Mouse (Mus musculus) mouse trophoblast stem cell (cell line): ENCODE results near the gene Lum.

Source experiments
- in situ Hi-C, 2 experiments: fragments of 300-500 bp; cut with MseI, MboI; formaldehyde crosslinking; loops; 2 replicates in 1 of 2; 3 replicates in 1 of 2; pipeline ENCODE4 v1.15.1; 2025

The Lum gene

DNA sequence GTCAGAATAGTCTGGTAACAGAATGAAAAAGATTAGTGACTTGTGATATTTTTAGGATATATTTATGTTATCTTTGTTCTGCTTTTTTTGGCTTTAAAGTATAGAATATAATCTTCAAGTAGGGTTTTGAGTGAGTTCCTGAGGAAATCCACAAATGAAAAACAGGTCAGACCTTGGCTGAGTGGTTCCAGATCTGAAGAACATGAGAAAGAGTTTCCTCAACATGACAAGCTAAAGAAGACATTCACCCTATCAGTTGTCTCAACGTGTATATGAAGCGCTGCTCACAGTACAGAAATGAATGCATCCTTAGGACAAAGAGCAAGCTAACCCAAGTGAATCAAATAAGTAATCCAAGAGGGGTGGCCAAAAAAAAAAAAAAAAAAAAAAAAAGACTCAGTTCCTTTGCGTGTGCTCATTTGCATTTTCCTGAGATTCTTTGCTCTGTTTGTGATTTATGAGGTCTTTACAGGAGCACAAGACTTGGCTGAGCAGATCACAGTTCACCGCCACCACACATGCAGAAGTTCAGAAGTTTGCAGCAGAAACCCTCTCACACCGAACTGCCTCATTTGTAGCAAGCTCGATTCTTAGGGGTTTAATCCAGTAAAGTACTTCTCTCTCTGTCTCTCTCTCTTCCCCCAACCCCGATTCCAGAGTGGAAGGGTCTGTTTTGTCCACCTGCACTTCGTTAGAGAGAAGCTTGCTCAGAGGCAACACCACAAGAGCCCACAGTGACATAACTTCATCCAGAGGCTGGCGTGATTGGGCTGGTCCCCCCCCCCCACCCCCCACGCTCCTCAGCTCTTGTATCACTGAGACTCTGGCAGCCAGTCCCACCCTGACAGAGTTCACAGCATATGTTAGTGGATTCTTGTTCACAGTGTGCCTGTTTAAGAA, at the start of gene Lum:
Lum (plus strand) TSS at position 172 of the 900 bp plus-strand sequence.
- in situ Hi-C loops = no loop called here

DNA sequence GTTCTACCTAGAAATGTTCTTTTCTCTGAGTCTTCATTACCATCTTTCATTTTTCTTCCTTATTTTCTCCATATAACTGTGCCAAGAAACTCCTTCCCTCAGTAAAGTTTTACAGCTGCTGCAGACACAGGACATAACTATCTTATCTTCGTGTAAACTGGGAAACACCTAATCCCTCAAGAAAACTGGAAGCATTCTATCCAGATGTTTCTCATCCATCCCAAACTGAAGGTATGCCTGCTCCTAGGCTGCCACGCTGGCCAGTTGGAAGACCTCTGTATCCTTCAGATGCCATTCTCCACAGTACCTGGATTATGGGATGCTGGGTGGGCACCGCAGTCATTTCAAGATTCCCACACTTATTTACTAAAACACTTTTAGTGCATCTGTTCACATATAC, 41.6 kb upstream of the Lum start:
- in situ Hi-C loops = no loop called here

DNA sequence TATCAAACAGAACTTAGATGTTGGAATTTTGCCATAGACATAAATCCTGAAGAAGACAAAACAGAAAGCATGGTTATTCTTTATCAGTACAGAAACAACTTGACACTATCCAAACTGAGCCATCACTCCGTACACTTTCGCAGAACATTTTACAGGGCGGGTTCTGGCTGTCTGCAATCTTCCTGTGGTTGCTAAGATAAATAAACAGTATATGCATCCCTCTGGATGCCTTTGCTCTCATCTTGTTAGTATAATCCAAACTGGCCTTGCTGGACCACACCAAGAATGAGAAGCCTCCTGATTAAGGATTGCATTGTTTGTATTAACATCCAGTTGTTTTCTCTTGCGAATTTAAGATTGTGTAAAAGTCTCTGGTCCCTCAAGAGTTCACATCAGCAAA, 29.2 kb upstream of the Lum start:
- in situ Hi-C loops = no loop called here

DNA sequence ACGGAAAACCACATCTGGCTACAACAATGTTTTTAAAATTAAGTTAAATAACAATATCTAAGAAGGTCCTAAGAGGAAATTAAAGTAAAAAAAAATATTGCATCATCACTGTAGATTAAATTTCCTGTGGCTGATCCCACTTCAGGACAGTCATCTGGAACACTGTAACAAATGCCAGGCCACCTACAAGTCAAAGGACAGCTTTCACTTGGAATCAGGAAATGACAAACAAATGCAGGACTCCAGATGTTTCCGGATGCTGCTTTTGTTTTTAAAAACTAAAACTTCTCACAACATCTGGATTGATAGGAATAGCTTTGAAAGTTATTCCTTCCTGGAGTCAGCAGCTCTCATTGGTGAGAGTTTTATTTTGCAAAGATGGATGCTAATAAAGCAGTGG, 28.0 kb upstream of the Lum start:
- in situ Hi-C loops = no loop called here

DNA sequence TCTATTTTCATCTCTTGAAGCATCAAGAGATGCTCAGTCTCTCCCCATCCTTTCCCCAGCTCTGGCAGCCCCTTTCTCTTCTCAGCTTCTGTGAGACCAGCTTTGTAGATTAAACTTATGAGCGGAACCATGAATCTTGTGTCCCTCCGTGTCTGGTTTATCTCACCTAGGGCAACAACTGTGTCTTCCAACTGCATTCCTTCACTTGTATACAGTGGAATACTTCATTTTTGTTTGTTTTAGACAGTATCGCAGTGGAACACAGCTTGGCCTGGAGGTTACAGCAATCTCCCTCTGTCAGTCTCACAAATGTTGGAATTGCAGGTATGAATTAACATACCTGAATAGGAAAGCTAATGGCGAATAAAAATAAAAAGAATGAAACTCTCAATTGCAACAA, 26.7 kb upstream of the Lum start:
- in situ Hi-C loops = no loop called here

DNA sequence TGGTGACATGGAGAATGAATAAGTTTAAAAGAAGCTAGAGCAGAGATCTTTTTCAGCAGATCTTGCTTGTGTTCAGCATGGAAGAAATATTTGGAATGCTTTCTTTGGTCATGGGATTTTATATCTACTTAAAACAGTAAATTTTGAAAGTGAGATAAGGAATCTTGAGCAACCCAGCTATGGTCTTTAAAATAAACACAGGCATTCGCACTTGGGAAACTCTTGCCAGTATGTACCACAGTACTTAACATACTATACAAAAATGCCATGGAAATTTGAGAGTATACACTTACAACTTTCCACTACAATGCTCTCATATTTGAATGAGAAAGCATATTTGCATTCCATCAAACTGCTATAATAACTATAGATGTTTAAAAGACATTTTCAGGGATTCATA, 17.2 kb upstream of the Lum start:
- in situ Hi-C loops = no loop called here

DNA sequence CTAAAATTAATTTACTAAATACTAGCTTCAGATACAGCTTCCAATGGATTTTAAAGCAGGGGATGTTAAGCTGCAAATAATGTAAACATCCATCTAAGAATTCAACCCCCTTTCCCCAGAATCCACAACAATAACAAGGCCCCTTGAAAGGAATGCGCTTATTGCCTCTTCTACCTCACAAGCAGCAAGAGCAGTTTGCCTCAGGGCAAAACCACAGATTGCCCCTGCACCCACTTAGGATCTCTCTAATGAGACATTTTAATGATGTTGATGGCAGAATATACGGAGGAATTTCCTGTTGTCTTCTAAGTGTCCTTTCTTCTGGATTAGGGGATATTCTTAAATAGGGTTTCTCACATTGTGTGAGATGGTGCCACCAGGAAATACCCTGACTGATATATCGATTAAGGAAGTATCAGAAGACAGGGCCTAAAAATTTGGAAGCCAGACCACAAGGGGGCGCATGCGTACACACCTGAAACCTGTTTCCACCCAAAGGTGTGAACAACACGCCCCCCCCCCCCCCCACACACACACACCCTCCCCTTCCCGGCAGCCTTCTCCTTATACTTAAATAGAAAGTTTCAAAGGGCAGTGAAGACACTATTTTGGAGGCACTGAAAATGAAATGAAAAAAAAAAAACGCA, 2.7 kb downstream of the Lum start:
- in situ Hi-C loops = no loop called here

DNA sequence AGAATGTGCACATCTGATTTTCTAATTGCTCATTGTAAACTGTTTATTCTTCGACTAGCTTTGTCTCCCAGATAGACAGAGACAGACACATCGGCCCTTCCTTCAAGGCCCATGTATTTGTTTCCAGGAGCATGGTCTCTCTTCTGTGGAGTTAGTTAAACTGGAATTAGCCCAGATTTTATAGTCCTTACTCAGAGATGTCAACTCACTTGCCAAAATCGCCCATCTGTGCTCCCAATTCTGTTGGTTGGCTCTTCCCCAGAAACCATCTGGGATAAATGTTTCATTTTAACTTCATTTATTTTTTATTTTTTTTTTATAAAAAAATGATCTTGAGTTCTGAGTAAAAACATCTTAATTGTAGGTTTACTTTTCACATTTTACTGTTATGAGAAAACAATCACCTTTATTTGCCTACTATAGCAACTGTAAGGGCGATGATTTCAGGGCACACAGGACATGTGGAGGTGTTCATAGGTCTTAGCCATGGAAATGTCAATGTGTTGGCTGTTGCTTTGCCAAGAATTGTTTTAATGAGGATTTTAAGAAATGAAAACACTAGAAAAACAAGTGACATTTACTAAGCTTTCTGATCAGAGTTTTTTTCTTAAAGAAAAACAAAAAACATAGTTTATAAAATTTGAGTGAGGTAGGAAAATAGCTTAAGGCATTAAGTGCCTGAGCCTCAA, 17.8 kb downstream of the Lum start:
- in situ Hi-C loops = no loop called here

DNA sequence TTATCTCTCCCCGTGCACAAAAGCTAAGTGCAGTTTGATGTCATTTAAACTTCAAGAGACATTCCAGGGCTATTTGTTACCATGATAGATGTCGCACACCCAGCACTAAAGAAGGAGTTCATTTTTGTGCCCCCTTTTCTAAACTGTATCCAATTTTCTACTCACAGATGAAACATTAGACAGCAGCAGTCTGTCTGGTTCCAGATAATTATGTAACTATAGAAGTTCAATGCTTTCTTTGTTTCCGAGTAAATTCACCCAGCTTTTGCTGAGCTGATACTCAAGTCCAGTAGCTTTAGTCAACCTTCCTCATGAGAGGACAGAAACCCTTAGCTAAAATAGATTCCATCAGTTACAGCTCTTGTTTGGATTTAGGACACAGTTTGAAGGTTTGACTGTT, 19.2 kb downstream of the Lum start:
- in situ Hi-C loops = no loop called here

DNA sequence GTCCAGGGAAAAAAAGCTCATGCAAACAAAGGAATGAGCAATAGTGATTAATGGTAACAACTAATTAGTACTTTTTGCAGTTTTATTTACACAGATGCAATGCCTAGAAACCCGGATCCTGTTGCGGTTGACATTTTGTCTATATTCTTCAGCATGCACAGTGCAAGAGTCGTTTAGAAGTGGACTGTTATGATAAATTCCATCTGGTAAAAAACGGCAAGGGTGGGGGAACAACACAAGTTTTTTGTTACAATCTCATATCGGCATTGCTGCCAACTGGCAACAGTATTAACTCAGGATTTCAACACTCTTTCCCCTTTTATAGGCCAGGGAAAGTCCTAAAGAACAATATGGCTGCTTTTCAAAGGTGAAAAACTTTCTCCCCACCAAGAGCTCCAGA, 22.2 kb downstream of the Lum start:
- in situ Hi-C loops = no loop called here

DNA sequence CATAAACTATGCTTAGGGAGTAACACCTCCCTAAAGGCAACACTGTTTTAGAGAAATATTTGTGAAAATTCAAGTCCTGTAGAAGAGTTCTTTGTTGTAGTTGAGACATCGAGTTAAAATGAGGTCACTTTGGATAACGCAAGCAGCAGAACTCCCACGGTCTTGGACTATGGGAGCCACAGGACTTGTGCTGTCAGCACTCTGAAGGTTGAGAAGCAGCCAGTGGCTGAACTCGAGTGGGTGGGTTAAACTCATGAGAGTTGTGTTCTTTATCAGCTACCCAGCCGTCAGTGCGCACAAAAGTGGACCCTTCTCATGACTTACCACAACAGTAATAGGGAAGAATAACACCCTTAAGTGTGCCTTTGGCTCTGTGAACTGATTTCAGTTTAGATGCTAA, 24.6 kb downstream of the Lum start:
- in situ Hi-C loops = no loop called here

DNA sequence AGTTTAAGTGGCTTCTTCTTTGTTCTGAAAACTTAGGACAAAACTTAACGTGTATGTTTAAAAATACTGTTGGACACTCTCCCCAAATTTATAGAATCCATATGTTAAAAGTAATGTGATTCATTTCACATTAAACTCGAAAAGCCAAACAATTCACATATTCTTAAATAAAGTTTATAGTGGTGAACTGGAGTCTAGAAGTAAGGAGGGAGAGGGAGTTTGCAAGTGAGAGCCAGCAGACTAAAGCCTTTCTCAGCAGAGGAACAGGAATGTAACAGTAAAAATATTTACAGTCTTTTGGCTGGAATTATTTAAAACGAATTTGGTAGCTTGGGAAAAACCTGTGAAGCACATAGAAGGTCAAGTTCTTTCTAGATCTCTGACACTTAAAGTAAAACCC, 26.1 kb downstream of the Lum start:
- in situ Hi-C loops = no loop called here

DNA sequence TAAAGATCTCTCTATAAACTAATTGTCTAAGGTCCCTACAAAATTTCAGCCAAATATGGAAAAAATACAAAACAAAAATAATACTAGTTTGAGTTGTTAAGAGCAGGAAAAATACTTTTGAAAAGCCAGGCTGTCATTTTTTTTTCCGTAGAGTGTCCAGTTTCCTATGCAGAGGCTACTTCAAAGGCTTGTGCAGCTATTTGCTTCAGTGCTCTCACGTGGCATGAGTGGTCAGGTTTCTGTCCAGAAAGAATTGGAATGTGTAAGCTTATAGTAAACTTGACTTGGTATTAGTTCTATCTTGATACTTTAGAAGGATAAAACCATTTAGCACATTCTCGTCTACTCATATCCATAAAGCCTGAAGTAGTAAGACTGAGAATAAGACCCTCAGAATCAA, 26.8 kb downstream of the Lum start:
- in situ Hi-C loops = no loop called here

DNA sequence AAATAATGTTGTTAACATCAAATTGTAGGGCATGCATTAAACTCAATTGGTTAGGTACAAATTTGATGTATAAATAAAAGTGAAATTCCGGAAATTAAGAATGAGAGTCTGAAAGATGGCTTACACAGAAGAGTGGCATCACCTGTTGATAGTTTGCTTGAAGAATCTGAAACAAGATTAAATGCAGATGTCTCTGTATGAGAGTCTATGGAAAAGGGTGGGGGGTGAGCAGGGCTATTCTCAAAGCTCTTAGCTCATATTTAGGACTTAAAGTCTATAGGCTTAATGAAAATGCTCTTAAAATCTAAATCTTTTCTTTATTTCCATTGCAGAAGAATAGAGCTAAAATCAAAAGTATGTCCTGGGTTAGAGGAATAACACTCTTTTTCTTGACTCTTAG, 30.8 kb downstream of the Lum start:
- in situ Hi-C loops = no loop called here

DNA sequence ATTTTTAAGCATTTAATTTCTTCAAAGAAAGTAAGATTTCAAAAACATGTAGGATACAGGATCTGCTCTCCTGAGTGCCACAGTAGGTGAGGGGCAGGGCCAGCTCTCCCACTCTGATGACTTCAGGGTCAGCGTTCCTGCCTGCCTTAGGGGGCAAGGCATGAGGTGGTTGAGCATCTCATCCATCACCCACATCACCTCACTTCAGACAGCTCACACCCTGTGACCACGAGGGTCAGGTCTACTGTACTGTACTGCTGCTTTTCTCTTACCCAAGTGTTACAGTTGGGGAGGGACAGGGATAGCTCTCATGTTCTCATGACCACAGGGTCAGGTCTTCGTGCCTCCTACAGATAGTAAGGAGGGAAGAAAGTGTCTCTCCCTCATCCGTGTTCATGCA, 36.8 kb downstream of the Lum start:
- in situ Hi-C loops = no loop called here

DNA sequence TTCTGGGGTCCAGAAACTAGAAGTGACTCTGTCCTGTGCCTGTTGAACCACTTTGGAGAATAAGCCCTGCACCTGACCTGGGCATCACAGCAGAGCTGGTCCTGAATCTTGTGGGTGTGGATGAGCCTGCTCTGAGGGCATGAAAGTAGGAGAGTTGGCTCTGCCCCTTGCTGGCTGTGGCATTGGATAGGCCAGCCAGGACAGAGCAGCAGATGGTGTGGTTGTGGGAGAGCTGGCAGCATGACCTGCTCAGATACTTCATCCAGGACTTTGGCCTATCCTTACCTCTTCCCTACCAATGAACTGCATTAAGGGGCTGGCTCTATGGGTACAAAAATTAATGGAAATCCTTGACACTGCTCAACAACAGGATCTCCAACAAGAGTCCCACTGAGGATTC, 38.3 kb downstream of the Lum start:
- in situ Hi-C loops = no loop called here

DNA sequence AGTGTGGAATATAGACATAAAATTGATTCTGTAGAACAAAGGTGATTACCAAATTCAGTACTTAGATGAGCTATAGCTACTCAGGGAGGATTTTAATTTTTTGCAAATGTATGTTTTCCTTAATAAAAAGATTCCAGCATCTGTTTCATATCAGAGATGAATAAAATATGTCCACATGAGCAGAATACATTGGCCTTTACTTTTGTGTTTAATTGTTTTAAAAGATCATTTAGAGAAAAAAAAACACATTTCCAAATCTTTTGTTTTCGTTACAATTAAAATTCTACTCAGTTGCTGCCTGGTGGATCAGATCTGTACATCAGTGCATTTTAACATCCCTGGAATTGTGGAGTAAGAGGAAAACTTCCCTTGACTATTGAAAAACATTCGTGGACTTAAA, 41.7 kb downstream of the Lum start, which contains the start of gene Kera:
Kera (plus strand) TSS at position 301 of the 400 bp plus-strand sequence.
- in situ Hi-C loops = no loop called here
